In the genomic region with DNA sequence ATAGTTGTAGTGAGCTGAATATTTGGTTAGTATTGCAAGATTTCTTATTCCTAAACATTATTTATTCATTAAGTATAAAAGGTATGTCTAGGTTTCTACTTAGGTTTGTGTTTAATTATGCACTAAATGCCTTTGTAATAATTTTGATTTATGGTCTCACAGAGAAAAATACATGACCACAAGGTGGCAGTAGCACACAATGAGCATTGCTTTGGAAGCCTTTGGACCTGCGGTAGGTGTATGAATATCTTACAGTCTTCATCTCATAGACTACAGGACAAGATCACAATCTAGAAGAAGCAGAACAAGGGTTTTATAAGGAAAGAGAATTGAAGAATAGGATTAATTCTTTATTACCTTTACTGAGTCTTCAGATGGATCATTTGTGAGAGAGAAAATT, we compare ENCODE assay signal across 8 mouse cellular contexts.
DNase-seq lines count a peak whose midpoint lies in the region; ATAC-seq and TF ChIP-seq lines count a peak whose summit lies in the region.
"Had no signal": no experiment of that assay in that cellular context is flagged by ENCODE, and none has a peak within 500 bp of the region (broad histone marks: within the 10 kb centered on the region; RNA-seq: fewer than 3 reads in every experiment).

No protein-coding gene starts in this region.

- no peak overlapping the region for H3K9ac ChIP-seq in liver, embryonic 14.5 days (replicated peaks)
- H3K9ac ChIP-seq in heart, embryonic 12.5 days: no peak overlapping the region
- H3K9ac ChIP-seq: limb, embryonic 12.5 days had no signal

- H3K4me2 ChIP-seq in liver, embryonic 14.5 days (ENCODE audit: low read depth): no peak overlapping the region
- no peak overlapping the region for H3K4me2 ChIP-seq in heart, embryonic 12.5 days
- H3K4me2 ChIP-seq: limb, embryonic 12.5 days had no signal

- ATAC-seq in liver, embryonic 14.5 days (ENCODE audit: insufficient read depth): no peak
- ATAC-seq in heart, embryonic 12.5 days (ENCODE audit: insufficient number of reproducible peaks, low FRiP score): no peak

- WGBS in liver, embryonic 14.5 days (ENCODE audit: insufficient replicate concordance): 33% methylated on average over 1 of the region's 1 CpGs
- 43% methylated on average over 1 of the region's 1 CpGs for WGBS in heart, embryonic 12.5 days

- no peaks in the 10 kb centered on the region for H3K36me3 ChIP-seq in liver, embryonic 14.5 days (replicated peaks; ENCODE audit: control insufficient read depth, insufficient read depth, low read depth)
- no peaks in the 10 kb centered on the region for H3K36me3 ChIP-seq in heart, embryonic 12.5 days
- H3K36me3 ChIP-seq: limb, embryonic 12.5 days had no signal

- no peaks in the 10 kb centered on the region for H3K4me1 ChIP-seq in liver, embryonic 14.5 days (replicated peaks; ENCODE audit: control insufficient read depth in 2 of 2, insufficient read depth in 2 of 2, low read length in 1 of 2)
- no peaks in the 10 kb centered on the region for H3K4me1 ChIP-seq in heart, embryonic 12.5 days (replicated peaks)
- H3K4me1 ChIP-seq: limb, embryonic 12.5 days had no signal

- H3K9me3 ChIP-seq in liver, embryonic 14.5 days (ENCODE audit: control insufficient read depth, low read length): no peaks in the 10 kb centered on the region
- H3K9me3 ChIP-seq in heart, embryonic 12.5 days (replicated peaks): no peaks in the 10 kb centered on the region; the same call in 1 of the 2 replicates
- H3K9me3 ChIP-seq: limb, embryonic 12.5 days had no signal

- no peak overlapping the region for H3K4me3 ChIP-seq in liver, embryonic 14.5 days (ENCODE audit: insufficient read depth in 1 of 2, low read depth in 2 of 2, low read length in 2 of 2)
- no peak overlapping the region for H3K4me3 ChIP-seq in heart, embryonic 12.5 days
- H3K4me3 ChIP-seq: limb, embryonic 12.5 days had no signal

- no peak for DNase-seq in liver, embryonic 14.5 days (ENCODE audit: low read depth in 3 of 3, low spot score in 3 of 3)
- no peak for DNase-seq in liver
- peak; percentile 13 for DNase-seq in WW6 (ENCODE audit: low read depth, low spot score)
- peak; percentile 68 for DNase-seq in embryo, embryonic 11 days
- peak; percentile 9 for DNase-seq in retina, adult 2 months (ENCODE audit: low read depth, low spot score)
- DNase-seq in kidney, adult 18-20 months: no peak

- no peaks in the 10 kb centered on the region for H3K27me3 ChIP-seq in liver, embryonic 14.5 days (ENCODE audit: control insufficient read depth, insufficient read depth, low read length)
- H3K27me3 ChIP-seq in heart, embryonic 12.5 days (replicated peaks): no peaks in the 10 kb centered on the region
- H3K27me3 ChIP-seq: limb, embryonic 12.5 days had no signal

- H3K27ac ChIP-seq in liver, embryonic 14.5 days: no peak overlapping the region
- no peak overlapping the region for H3K27ac ChIP-seq in heart, embryonic 12.5 days (ENCODE audit: poor library complexity, severe bottlenecking)
- H3K27ac ChIP-seq: limb, embryonic 12.5 days had no signal

- peak; percentile 32; the same call in 1 of the 2 replicates for TF ChIP-seq CTCF in liver, embryonic 14.5 days (IDR thresholded peaks at IDR 0.05; ENCODE audit: low read depth)

- TF ChIP-seq EP300 in liver, embryonic 14.5 days (IDR thresholded peaks at IDR 0.05; ENCODE audit: low read depth): no peak

Comparison
In these comparisons a context has a peak if more than half of its experiments do, and no peak if none do; other contexts are left out.
1. DNase-seq: peak in WW6 (single experiment), embryo, embryonic 11 days (single experiment) and retina, adult 2 months (single experiment); none in liver, embryonic 14.5 days (0 of 3), liver (single experiment) and kidney, adult 18-20 months (single experiment).